Mouse (Mus musculus): ENCODE measurements around the gene Rhoj.

DNA sequence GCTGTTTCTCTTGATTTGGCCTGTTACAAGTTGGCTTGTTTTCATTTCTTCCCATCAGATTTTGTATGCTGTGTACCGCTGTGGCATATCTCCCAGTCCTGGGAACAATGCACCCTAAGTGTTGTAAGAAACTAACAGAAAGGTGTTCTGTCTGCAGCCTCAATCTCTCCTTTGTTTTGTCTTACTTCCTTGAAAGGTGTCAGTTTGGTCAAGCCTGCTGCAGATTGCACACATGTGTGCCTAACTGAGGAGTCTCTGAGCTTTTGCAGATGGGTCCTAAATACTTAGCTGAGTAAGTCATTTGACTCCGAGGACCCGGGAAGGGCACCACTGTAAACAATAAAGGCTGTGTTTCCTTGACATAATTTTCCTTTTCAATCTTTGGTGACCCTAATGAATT is 88.5 kb downstream of the Rhoj start:
- no peak for TF ChIP-seq POLR2A (IDR thresholded peaks at IDR 0.05; ENCODE audit: low read depth, low read length)
- no peak for TF ChIP-seq SMC3 (IDR thresholded peaks at IDR 0.05; ENCODE audit: low read depth, low read length)
- TF ChIP-seq CTCF (conservative IDR thresholded peaks at IDR 0.05 in 1 of 2, IDR thresholded peaks at IDR 0.05 in 1 of 2; ENCODE audit: low read depth in 2 of 2, low read length in 2 of 2) = no peak
- TF ChIP-seq ZMIZ1 (IDR thresholded peaks at IDR 0.05; ENCODE audit: low read depth, low read length) = no peak
- no peak for TF ChIP-seq NELFE (IDR thresholded peaks at IDR 0.05; ENCODE audit: low read depth, low read length)
- TF ChIP-seq ETS1 (conservative IDR thresholded peaks at IDR 0.05; ENCODE audit: low read depth, low read length) = no peak
- no peak for TF ChIP-seq EP300 (IDR thresholded peaks at IDR 0.05; ENCODE audit: low read length)
- TF ChIP-seq ZC3H11A (IDR thresholded peaks at IDR 0.05; ENCODE audit: low read depth, low read length) = no peak
- no peak for TF ChIP-seq ZNF384 (IDR thresholded peaks at IDR 0.05; ENCODE audit: low read depth, low read length)
- TF ChIP-seq USF2 (conservative IDR thresholded peaks at IDR 0.05; ENCODE audit: low read depth, low read length) = no peak
- TF ChIP-seq RCOR1 (conservative IDR thresholded peaks at IDR 0.05; ENCODE audit: low read depth, low read length) = no peak
- no peak for TF ChIP-seq TBP (conservative IDR thresholded peaks at IDR 0.05; ENCODE audit: low read depth, low read length)
- TF ChIP-seq JUND (conservative IDR thresholded peaks at IDR 0.05; ENCODE audit: low read depth, low read length) = no peak
- no peak for TF ChIP-seq USF1 (IDR thresholded peaks at IDR 0.05; ENCODE audit: low read depth, low read length)
